Mouse (Mus musculus) cerebellum, adult 2 months (tissue): ENCODE measurements at regions not wholly inside any gene's neighbourhood (a gene's known extent, or its start where the extent isn't known, plus 50 kb on each side); places are given as distances from the start of the nearest gene placed in this dataset.

Experiments
- CTCF ChIP-seq: fragments of 200-500 bp; IDR thresholded peaks from 2 replicates; pipeline ENCODE4 v1.5.1; 2011; ENCODE audit warnings: low read depth, mild to moderate bottlenecking, control low read depth, low read length, moderate library complexity, borderline replicate concordance; ENCODE audit not compliant: insufficient read depth
- POLR2A ChIP-seq: fragments of 200-500 bp; IDR thresholded peaks from 2 replicates; pipeline ENCODE4 v1.6.1; 2011; ENCODE audit warnings: low read length, control low read depth, borderline replicate concordance; ENCODE audit not compliant: insufficient read depth

GRCm38 (mm10) chr12:107695438-107696267 lies 207.2 kb downstream of the 3110018I06Rik start:
- TF ChIP-seq POLR2A: no peak
- no peak for TF ChIP-seq CTCF
